Mouse (Mus musculus): ENCODE measurements at regions not wholly inside any gene's neighbourhood (a gene's known extent, or its start where the extent isn't known, plus 50 kb on each side); places are given as distances from the start of the nearest gene placed in this dataset.

DNA sequence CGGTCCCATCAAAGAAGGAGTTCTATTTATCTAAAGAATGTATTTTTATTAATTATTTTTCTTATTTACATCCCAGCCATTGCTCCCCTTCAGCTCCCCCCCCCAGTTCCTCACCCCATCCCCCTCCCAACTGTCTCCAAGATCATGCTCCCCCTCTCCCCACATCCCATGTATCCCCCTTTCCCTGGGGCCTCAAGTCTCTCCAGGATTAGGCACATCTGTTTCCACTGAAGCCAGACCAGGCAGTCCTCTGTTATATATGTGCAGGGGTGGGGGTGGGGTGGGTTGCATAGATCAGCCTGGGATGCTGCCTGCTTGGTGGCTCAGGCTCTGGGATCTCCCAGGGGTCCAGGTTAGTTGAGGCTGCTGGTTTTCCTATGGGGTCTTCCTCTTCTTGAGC is 316.8 kb upstream of the Pappa start:
- H3K9ac ChIP-seq (replicated peaks; ENCODE audit: low read length, poor library complexity, severe bottlenecking) = no peak overlapping the region
- no peaks in the 10 kb centered on the region for H3K27me3 ChIP-seq (ENCODE audit: insufficient read depth, low read length)
- no peaks in the 10 kb centered on the region for H3K4me1 ChIP-seq (ENCODE audit: insufficient read depth, low read length)
- no peak for DNase-seq (ENCODE audit: low spot score)
- TF ChIP-seq CTCF (IDR thresholded peaks at IDR 0.05) = no peak
- H3K27ac ChIP-seq (ENCODE audit: low read depth, low read length) = no peak overlapping the region
- H3K4me3 ChIP-seq (ENCODE audit: low read depth, low read length) = no peak overlapping the region
- no peaks in the 10 kb centered on the region for H3K36me3 ChIP-seq (ENCODE audit: insufficient read depth, low read length)
- no peaks in the 10 kb centered on the region for H3K9me3 ChIP-seq (ENCODE audit: low read length)
- WGBS = 93% methylated on average over 1 of the region's 1 CpGs
- H3K4me2 ChIP-seq (ENCODE audit: low read depth, low read length, poor library complexity, severe bottlenecking) = no peak overlapping the region
- ATAC-seq (ENCODE audit: low FRiP score) = no peak

DNA sequence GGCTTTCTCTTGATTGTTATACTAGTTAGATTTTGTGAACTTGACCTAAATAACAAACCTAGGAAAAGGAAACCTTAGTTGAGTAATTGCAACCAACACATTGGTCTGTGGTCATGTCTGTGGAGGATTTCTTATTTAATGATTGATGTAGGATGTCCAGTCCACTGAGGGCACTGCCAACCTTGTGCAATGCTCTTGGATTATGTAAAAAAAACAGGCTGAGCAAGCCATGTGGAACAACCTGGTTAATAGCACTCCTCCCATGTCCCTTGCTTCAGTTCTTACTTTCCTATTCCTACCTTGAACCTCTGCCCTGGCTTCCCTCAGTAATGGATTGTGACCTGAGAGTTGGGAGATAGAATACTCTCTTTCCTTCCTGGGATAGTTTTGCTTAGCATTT is 312.0 kb upstream of the Pappa start:
- TF ChIP-seq CTCF (IDR thresholded peaks at IDR 0.05) = no peak
- Histone ChIP-seq H3K4me1 (ENCODE audit: insufficient read depth, low read length) (no peaks in the 10 kb centered on the region), H3K4me3 (ENCODE audit: low read depth, low read length) (no peak overlapping the region), H3K4me2 (ENCODE audit: low read depth, low read length, poor library complexity, severe bottlenecking) (no peak overlapping the region), H3K36me3 (ENCODE audit: insufficient read depth, low read length) (no peaks in the 10 kb centered on the region), H3K9me3 (ENCODE audit: low read length) (no peaks in the 10 kb centered on the region), H3K27ac (ENCODE audit: low read depth, low read length) (no peak overlapping the region), H3K9ac (replicated peaks; ENCODE audit: low read length, poor library complexity, severe bottlenecking) (no peak overlapping the region), H3K27me3 (ENCODE audit: insufficient read depth, low read length) (no peaks in the 10 kb centered on the region)
- DNase-seq (ENCODE audit: low spot score) (no peak), ATAC-seq (ENCODE audit: low FRiP score) (no peak)

DNA sequence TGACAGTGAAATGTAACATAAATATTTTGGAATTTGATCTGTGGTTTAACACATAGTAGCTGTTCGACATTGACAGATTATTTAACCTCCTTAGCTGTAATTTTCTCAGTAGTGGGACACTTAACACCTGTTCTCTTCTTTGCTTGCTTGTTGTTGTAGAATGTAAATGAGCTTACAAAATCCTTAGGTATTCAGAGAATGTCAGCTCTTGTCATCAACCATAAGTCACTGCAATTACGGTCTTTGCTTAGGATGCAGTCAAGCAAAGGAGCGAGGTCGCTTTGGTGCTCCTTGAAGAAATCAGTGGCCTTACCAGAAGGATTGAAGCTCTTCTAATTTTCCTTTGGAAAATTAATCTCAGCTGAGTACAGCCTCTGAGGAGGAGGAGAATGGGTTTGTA is 311.2 kb upstream of the Pappa start:
- no peak overlapping the region for H3K27ac ChIP-seq (ENCODE audit: low read depth, low read length)
- no peaks in the 10 kb centered on the region for H3K36me3 ChIP-seq (ENCODE audit: insufficient read depth, low read length)
- no peak overlapping the region for H3K4me2 ChIP-seq (ENCODE audit: low read depth, low read length, poor library complexity, severe bottlenecking)
- DNase-seq (ENCODE audit: low spot score) (no peak), ATAC-seq (ENCODE audit: low FRiP score) (no peak)
- 84% methylated on average over 4 of the region's 4 CpGs for WGBS
- no peaks in the 10 kb centered on the region for H3K9me3 ChIP-seq (ENCODE audit: low read length)
- H3K4me1 ChIP-seq (ENCODE audit: insufficient read depth, low read length) = no peaks in the 10 kb centered on the region
- H3K9ac ChIP-seq (replicated peaks; ENCODE audit: low read length, poor library complexity, severe bottlenecking) = no peak overlapping the region
- H3K4me3 ChIP-seq (ENCODE audit: low read depth, low read length) = no peak overlapping the region
- no peaks in the 10 kb centered on the region for H3K27me3 ChIP-seq (ENCODE audit: insufficient read depth, low read length)
- no peak for TF ChIP-seq CTCF (IDR thresholded peaks at IDR 0.05)

GRCm38 (mm10) chr4:64832882-64833281 is 291.1 kb upstream of the Pappa start:
- Histone ChIP-seq H3K4me3 (ENCODE audit: low read depth, low read length) (no peak overlapping the region), H3K9me3 (ENCODE audit: low read length) (no peaks in the 10 kb centered on the region), H3K27me3 (ENCODE audit: insufficient read depth, low read length) (no peaks in the 10 kb centered on the region), H3K36me3 (ENCODE audit: insufficient read depth, low read length) (no peaks in the 10 kb centered on the region), H3K27ac (ENCODE audit: low read depth, low read length) (no peak overlapping the region), H3K4me2 (ENCODE audit: low read depth, low read length, poor library complexity, severe bottlenecking) (no peak overlapping the region), H3K4me1 (ENCODE audit: insufficient read depth, low read length) (no peaks in the 10 kb centered on the region), H3K9ac (replicated peaks; ENCODE audit: low read length, poor library complexity, severe bottlenecking) (no peak overlapping the region)
- ATAC-seq (ENCODE audit: low FRiP score) (no peak), DNase-seq (ENCODE audit: low spot score) (peak; percentile 21)
- peak; percentile 63 for TF ChIP-seq CTCF (IDR thresholded peaks at IDR 0.05)
- 47% methylated on average over 2 of the region's 2 CpGs for WGBS

GRCm38 (mm10) chr4:64874521-64874920 is 249.5 kb upstream of the Pappa start:
- 78% methylated on average over 2 of the region's 2 CpGs for WGBS
- no peaks in the 10 kb centered on the region for H3K9me3 ChIP-seq (ENCODE audit: low read length)
- H3K27ac ChIP-seq (ENCODE audit: low read depth, low read length) = no peak overlapping the region
- H3K4me1 ChIP-seq (ENCODE audit: insufficient read depth, low read length) = no peaks in the 10 kb centered on the region
- no peak for TF ChIP-seq CTCF (IDR thresholded peaks at IDR 0.05)
- DNase-seq (ENCODE audit: low spot score) (no peak), ATAC-seq (ENCODE audit: low FRiP score) (no peak)
- no peak overlapping the region for H3K4me3 ChIP-seq (ENCODE audit: low read depth, low read length)
- no peak overlapping the region for H3K4me2 ChIP-seq (ENCODE audit: low read depth, low read length, poor library complexity, severe bottlenecking)
- H3K27me3 ChIP-seq (ENCODE audit: insufficient read depth, low read length) = no peaks in the 10 kb centered on the region
- no peak overlapping the region for H3K9ac ChIP-seq (replicated peaks; ENCODE audit: low read length, poor library complexity, severe bottlenecking)
- no peaks in the 10 kb centered on the region for H3K36me3 ChIP-seq (ENCODE audit: insufficient read depth, low read length)

DNA sequence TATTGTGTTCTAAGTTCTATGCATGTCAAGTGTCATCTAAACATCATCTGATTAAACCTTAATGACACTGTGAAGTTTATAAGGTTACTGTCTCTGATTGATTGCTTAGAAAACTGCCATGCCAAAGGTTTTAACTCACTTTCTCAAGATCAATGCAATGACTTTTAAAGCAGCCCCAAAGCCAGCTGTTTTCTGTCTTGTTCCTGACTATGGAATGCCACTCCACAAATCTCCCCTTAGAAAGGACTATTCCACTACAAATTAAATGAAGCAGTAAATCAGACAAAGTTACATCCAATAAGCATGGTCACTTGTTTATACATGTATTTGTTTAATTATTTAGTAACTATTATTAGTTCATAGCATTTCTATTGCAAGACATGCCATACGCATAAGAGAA is 247.1 kb upstream of the Pappa start:
- WGBS = 98% methylated on average over 1 of the region's 1 CpGs
- DNase-seq (ENCODE audit: low spot score) = no peak

GRCm38 (mm10) chr4:64897935-64898334 is 226.0 kb upstream of the Pappa start:
- no peak for DNase-seq (ENCODE audit: low spot score)
- TF ChIP-seq CTCF (IDR thresholded peaks at IDR 0.05) = no peak

More for the DNA sequence above, 247.1 kb upstream of the Pappa start:
- no peaks in the 10 kb centered on the region for H3K4me1 ChIP-seq (ENCODE audit: insufficient read depth, low read length)
- H3K4me2 ChIP-seq (ENCODE audit: low read depth, low read length, poor library complexity, severe bottlenecking) = no peak overlapping the region
- no peak overlapping the region for H3K27ac ChIP-seq (ENCODE audit: low read depth, low read length)
- no peaks in the 10 kb centered on the region for H3K9me3 ChIP-seq (ENCODE audit: low read length)
- no peak overlapping the region for H3K4me3 ChIP-seq (ENCODE audit: low read depth, low read length)
- H3K36me3 ChIP-seq (ENCODE audit: insufficient read depth, low read length) = no peaks in the 10 kb centered on the region
- no peaks in the 10 kb centered on the region for H3K27me3 ChIP-seq (ENCODE audit: insufficient read depth, low read length)
- no peak for TF ChIP-seq CTCF (IDR thresholded peaks at IDR 0.05)
- ATAC-seq (ENCODE audit: low FRiP score) = no peak
- H3K9ac ChIP-seq (replicated peaks; ENCODE audit: low read length, poor library complexity, severe bottlenecking) = no peak overlapping the region

More at GRCm38 (mm10) chr4:64897935-64898334, 226.0 kb upstream of the Pappa start:
- Histone ChIP-seq H3K4me2 (ENCODE audit: low read depth, low read length, poor library complexity, severe bottlenecking) (no peak overlapping the region), H3K36me3 (ENCODE audit: insufficient read depth, low read length) (no peaks in the 10 kb centered on the region), H3K9ac (replicated peaks; ENCODE audit: low read length, poor library complexity, severe bottlenecking) (no peak overlapping the region), H3K4me1 (ENCODE audit: insufficient read depth, low read length) (no peaks in the 10 kb centered on the region), H3K27me3 (ENCODE audit: insufficient read depth, low read length) (no peaks in the 10 kb centered on the region), H3K27ac (ENCODE audit: low read depth, low read length) (no peak overlapping the region), H3K4me3 (ENCODE audit: low read depth, low read length) (no peak overlapping the region), H3K9me3 (ENCODE audit: low read length) (no peaks in the 10 kb centered on the region)
- 74% methylated on average over 3 of the region's 3 CpGs for WGBS
- ATAC-seq (ENCODE audit: low FRiP score) = no peak
